Mouse (Mus musculus): ENCODE measurements at regions not wholly inside any gene's neighbourhood (a gene's known extent, or its start where the extent isn't known, plus 50 kb on each side); places are given as distances from the start of the nearest gene placed in this dataset.
"Not testable (repeated sequence)": the region's sequence is repeated elsewhere in the genome, so short reads cannot be mapped to it uniquely, and the experiment has no call there.

DNA sequence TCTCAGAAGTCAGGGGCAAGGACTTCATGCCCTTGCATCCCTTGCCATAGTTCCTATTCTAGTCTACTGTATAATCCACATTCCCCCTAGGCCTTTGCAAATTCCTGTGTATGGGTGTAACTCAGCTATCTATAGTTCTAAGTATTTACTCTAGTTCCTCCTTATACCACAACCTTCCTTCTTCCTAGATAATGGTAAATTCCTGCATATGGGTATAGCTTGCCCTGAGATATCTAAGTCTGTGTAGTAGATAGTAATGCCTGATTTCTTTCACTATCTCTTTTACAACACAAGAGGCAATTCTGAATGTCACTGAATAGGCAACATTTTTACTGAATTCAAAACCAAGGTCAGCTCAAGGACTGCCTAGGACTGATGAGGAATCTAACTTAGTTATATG is 1000.2 kb downstream of the Kcnt2 start:
- DNase-seq (ENCODE audit: low spot score), result not testable (repeated sequence)

- no peak for DNase-seq (ENCODE audit: low spot score)
Measured at GRCm38 (mm10) chr1:141274738-141275137, 1028.8 kb downstream of the Kcnt2 start.

GRCm38 (mm10) chr1:141281513-141281912 is 1035.6 kb downstream of the Kcnt2 start:
- no peak for DNase-seq (ENCODE audit: low spot score)

GRCm38 (mm10) chr1:141322968-141323367 is 1077.0 kb downstream of the Kcnt2 start:
- DNase-seq (ENCODE audit: low spot score), result peak; percentile 17

DNA sequence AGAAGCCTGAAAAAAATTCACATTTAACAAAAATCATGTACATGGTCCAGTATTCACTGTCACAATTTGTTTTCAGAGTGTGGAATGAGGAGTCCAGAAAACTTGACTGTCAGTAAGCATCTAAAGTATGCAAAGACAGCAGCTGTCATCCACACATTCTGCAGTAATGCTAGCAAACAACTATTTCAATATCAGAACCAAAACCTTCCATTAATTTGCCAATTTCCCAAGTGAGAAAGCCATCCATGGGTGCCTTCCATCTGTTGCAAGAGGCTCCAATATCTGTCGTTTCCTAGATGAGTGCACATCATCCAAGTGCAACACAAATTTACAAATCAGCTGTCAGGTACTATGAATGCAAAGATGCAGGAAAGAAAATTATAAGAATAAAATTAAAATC is 1092.1 kb downstream of the Kcnt2 start:
- DNase-seq (ENCODE audit: low spot score), result no peak

- DNase-seq (ENCODE audit: low spot score), result no peak
Measured at GRCm38 (mm10) chr1:141369447-141369846, 1123.5 kb downstream of the Kcnt2 start.

DNA sequence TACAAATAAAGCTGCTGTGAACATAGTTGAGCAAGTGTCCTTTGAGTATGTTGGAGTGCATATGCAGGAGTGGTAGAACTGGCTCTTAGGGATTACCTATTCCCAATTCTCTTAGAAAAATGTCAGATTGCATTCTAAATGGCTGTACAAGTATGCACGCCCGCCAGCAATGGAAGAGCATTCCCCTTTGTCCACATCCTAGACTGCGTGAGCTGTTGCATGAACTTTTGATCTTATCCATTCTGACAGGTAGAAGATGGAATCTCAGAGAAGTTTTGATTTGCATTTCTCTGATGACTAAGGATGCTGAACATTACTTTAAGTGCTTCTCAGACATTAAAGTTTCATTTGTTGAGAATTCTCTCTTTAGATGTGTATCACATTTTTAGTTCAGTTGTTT is 1130.0 kb downstream of the Kcnt2 start:
- peak; percentile 58 for DNase-seq (ENCODE audit: low spot score)

- no peak for DNase-seq (ENCODE audit: low spot score)
Measured at GRCm38 (mm10) chr1:141401334-141401733, 1155.4 kb downstream of the Kcnt2 start.

- no peak for DNase-seq (ENCODE audit: low spot score)
Measured at GRCm38 (mm10) chr1:141429675-141430074, 1183.7 kb downstream of the Kcnt2 start.

DNA sequence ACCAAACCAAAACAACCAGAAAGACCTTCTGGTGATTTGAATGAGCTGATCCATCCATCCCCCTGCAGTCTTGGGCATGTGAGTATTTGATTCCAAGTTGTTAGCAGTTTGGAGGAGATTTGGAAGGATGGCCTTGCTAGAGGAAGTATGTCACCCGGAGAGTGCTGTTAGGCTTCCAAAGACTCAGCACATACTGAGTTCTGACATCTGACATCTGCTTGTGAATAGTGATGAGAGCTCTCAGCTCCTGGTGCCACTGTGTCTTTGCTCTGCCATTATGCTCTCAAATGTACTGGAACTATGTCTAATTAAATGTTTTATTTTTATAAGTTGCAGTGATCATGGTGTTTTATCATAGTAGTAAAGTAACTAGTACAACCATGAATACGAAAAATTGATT is 1184.2 kb downstream of the Kcnt2 start:
- DNase-seq (ENCODE audit: low spot score), result no peak

- DNase-seq (ENCODE audit: low spot score), result no peak
Measured at GRCm38 (mm10) chr1:141435452-141435851, 1189.5 kb downstream of the Kcnt2 start.

GRCm38 (mm10) chr1:141440234-141440633 is 1194.3 kb downstream of the Kcnt2 start:
- DNase-seq (ENCODE audit: low spot score), result no peak

GRCm38 (mm10) chr1:141450960-141451359 is 1205.0 kb downstream of the Kcnt2 start:
- peak; percentile 26 for DNase-seq (ENCODE audit: low spot score)

DNA sequence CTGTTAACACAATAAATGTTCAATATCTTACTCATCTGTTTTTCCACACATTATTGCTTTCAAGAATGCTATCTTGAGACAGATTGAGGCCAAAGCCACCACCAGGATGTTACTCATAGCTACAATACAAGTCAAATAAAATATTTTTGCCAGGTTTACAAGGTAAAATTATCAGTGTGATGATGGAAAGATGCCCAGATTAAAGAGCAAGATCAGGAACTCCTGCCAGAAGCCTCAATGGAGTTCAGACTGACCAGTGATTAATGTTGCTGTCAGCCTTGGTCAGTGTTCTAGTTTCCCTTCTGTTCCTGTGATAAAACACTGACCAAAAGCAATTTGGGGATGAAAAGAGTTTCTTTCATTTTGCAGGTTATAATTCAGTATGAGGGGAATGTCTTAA is 1218.6 kb downstream of the Kcnt2 start:
- no peak for DNase-seq (ENCODE audit: low spot score)

Data from retina, embryonic 14.5 days (tissue).